Mouse (Mus musculus) heart, adult 2 months (tissue): ENCODE measurements at regions not wholly inside any gene's neighbourhood (a gene's known extent, or its start where the extent isn't known, plus 50 kb on each side); places are given as distances from the start of the nearest gene placed in this dataset.

ENCODE experiments used
- DNase-seq, 2 experiments: peaks; one replicate each; pipeline ENCODE4 v3.0.0; 2021
- H3K27ac ChIP-seq: fragments of 200-600 bp; 2 replicates; pipeline ENCODE4 v1.8.1; 2022
- H3K27me3 ChIP-seq: fragments of 200-500 bp; 2 replicates; pipeline ENCODE4 v1.6.1; 2012; ENCODE audit warnings: mild to moderate bottlenecking, low read length, inconsistent platforms, mixed read lengths; ENCODE audit not compliant: control insufficient read depth, insufficient read depth
- H3K36me3 ChIP-seq: fragments of 200-500 bp; 2 replicates; pipeline ENCODE4 v1.6.1; 2012; ENCODE audit warnings: low read length, inconsistent platforms; ENCODE audit not compliant: control insufficient read depth, insufficient read depth
- H3K4me1 ChIP-seq: fragments of 200-500 bp; 2 replicates; pipeline ENCODE4 v1.6.1; 2011; ENCODE audit warnings: low read length; ENCODE audit not compliant: control insufficient read depth, insufficient read depth
- H3K4me3 ChIP-seq: fragments of 200-600 bp; 2 replicates; pipeline ENCODE4 v1.8.1; 2022
- H3K79me2 ChIP-seq: fragments of 200-500 bp; replicated peaks from 2 replicates; pipeline ENCODE4 v1.6.1; 2012; ENCODE audit warnings: mild to moderate bottlenecking, inconsistent platforms, low read length, moderate library complexity, mixed read lengths; ENCODE audit not compliant: control insufficient read depth, insufficient read depth
- H3K9ac ChIP-seq: fragments of 200-500 bp; 2 replicates; pipeline ENCODE4 v1.6.1; 2012; ENCODE audit warnings: low read depth, mild to moderate bottlenecking, control low read depth, inconsistent platforms, low read length, mixed read lengths
- CTCF ChIP-seq: fragments of 200-600 bp; IDR thresholded peaks from 2 replicates; pipeline ENCODE4 v1.8.1; 2022; ENCODE audit warnings: antibody characterized with exemption, mild to moderate bottlenecking, moderate library complexity
- EP300 ChIP-seq: fragments of 200-500 bp; IDR thresholded peaks from 2 replicates; pipeline ENCODE4 v1.6.1; 2011; ENCODE audit warnings: low read depth, low read length, control low read depth; ENCODE audit not compliant: insufficient read depth
- POLR2A ChIP-seq: fragments of 200-500 bp; IDR thresholded peaks from 2 replicates; pipeline ENCODE4 v1.6.1; 2011; ENCODE audit warnings: mild to moderate bottlenecking, low read depth, low read length, control low read depth; ENCODE audit not compliant: insufficient read depth
- WGBS: fragments of 180-500 bp; shearing (Covaris S2); methylation state at CpG from one replicate; pipeline ENCODE4 v1.1.7; 2018; 5-methylcytosine and 5-hydroxymethylcytosine counted together
- intact Hi-C: fragments of 180-260 bp; cut with DNase I; formaldehyde crosslinking; loops from one replicate; pipeline ENCODE4 v1.15.1; 2025

DNA sequence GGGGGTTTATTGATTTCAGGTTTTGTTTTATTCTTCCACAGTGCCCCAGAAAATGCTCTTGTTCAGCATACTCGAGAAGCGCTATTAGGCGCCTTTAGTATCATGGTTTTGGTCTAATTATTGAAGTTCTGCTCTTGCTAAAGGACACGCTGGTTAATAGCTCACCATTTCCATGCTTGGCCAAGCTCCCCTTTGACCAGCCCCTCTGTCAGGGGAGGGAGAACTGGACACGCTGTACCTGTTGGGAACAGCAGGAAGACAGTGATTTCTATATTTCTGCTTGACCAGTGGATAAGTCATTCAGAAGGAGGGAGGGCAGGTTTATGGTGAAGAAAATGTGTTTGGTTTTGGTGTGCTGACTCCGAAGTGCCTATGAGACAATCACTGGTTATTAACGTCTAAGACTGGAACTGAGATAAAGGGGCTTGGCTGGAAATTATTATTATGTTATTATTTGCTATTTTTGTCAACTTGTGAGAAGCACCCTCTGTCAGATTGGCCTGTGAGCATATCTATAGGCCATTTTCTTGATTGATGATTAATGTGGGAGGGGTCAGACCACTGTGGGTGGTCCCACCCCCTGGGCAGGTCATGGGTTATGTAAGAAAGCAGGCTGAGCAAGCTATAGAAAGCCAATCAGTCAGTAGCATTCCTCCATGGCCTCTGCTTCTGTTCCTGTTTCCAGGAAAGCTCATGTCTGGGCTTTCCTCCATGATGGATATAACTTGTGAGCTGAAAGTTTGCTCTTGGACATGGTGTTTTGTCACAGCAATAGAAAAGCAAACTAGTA is 51.2 kb upstream of the Tanc2 start:
- no peak for DNase-seq
- no peaks in the 10 kb centered on the region for H3K4me1 ChIP-seq
- no peak overlapping the region for H3K4me3 ChIP-seq
- H3K36me3 ChIP-seq: no peaks in the 10 kb centered on the region
- TF ChIP-seq CTCF: no peak
- no peak for TF ChIP-seq POLR2A
- no peak for TF ChIP-seq EP300
- no peak overlapping the region for H3K9ac ChIP-seq
- H3K79me2 ChIP-seq: no peaks in the 10 kb centered on the region
- no peaks in the 10 kb centered on the region for H3K27me3 ChIP-seq
- intact Hi-C loops: loop anchor here (2.0 kb wide), 1 partner anchor 20 kb away; no protein-coding TSS in a partner anchor
- WGBS: 89% methylated on average over 7 of the region's 7 CpGs
- H3K27ac ChIP-seq: no peak overlapping the region

DNA sequence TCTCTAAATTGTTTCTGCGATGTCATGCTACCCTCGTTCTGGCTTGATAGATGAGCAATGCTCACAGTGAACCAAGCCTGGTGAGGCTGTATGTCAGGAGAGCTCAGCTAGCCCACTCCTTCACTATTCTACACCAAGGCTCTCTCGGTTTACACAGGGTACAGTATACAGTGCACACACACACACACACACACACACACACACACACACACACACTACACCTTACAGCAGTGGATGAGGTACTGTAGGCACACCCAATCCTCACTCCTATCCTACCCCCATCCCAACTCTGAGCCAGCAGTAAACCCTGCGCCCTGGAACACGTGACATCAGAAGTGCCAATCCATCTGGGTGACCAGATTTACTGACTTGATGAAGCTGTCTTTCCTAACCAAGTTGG is 57.2 kb upstream of the Tanc2 start:
- 83% methylated on average over 5 of the region's 5 CpGs for WGBS
- DNase-seq: no peak
- no peak overlapping the region for H3K4me3 ChIP-seq
- intact Hi-C loops: loop anchor here (5.0 kb wide), 1 partner anchor 40 kb away; no protein-coding TSS in a partner anchor
- TF ChIP-seq CTCF: no peak
- no peak for TF ChIP-seq EP300
- TF ChIP-seq POLR2A: no peak
- H3K27ac ChIP-seq: no peak overlapping the region
- H3K36me3 ChIP-seq: no peaks in the 10 kb centered on the region
- no peaks in the 10 kb centered on the region for H3K27me3 ChIP-seq
- H3K9ac ChIP-seq: no peak overlapping the region
- H3K79me2 ChIP-seq: no peaks in the 10 kb centered on the region
- H3K4me1 ChIP-seq: no peaks in the 10 kb centered on the region

DNA sequence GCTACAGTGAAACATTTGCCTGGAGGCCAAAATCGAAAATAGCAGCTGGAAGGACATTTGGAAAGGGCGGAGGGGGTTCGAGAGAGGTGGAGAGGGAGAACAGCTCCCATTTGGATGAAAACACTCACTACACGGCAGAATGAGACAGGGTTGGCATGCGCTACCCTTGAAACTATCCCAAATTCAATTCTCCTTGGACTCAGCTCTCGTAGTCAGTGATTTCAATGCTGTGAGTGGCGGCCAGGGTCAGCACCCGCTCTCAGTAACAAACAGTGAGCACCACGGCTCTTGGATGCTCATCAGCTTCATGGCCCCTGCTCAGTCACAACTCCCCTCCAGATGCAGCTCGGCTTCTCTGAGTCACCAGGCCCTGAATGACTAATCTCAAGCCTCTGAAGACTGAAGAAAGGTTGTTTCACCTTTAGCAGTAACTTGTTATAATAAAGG is 59.1 kb upstream of the Tanc2 start:
- TF ChIP-seq EP300 (no peak), CTCF (no peak), POLR2A (no peak)
- no peaks in the 10 kb centered on the region for H3K27me3 ChIP-seq
- no peak overlapping the region for H3K4me3 ChIP-seq
- H3K9ac ChIP-seq: no peak overlapping the region
- no peaks in the 10 kb centered on the region for H3K36me3 ChIP-seq
- H3K4me1 ChIP-seq: no peaks in the 10 kb centered on the region
- 68% methylated on average over 10 of the region's 10 CpGs for WGBS
- intact Hi-C loops: loop anchor here (5.0 kb wide), 1 partner anchor 42 kb away; no protein-coding TSS in a partner anchor
- no peak overlapping the region for H3K27ac ChIP-seq
- DNase-seq: peak; percentile 45 to 71
- H3K79me2 ChIP-seq: no peaks in the 10 kb centered on the region

DNA sequence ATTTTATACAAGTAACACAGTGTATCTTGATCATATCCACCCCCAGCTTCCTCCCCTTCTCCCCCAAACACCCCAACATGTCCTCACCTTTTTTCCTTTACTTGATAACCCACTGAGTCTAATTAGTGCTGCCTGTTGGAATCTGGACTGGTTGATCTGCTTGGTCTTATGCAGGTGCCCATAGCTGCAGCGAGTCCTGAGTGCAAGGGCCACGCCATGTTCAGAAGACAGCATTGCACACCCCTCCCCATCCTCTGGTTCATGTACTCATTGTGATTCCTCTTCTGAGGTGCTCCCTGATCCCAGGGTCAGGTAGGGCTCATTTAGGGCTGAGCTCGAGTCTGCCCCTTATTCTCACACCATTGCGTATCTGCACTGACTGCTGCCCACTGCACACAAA is 63.7 kb upstream of the Tanc2 start:
- Histone ChIP-seq H3K4me3 (no peak overlapping the region), H3K9ac (no peak overlapping the region), H3K36me3 (no peaks in the 10 kb centered on the region), H3K27ac (no peak overlapping the region), H3K79me2 (no peaks in the 10 kb centered on the region), H3K4me1 (no peaks in the 10 kb centered on the region), H3K27me3 (no peaks in the 10 kb centered on the region)
- DNase-seq: no peak
- intact Hi-C loops: no loop called here
- 94% methylated on average over 4 of the region's 4 CpGs for WGBS
- TF ChIP-seq POLR2A: no peak

DNA sequence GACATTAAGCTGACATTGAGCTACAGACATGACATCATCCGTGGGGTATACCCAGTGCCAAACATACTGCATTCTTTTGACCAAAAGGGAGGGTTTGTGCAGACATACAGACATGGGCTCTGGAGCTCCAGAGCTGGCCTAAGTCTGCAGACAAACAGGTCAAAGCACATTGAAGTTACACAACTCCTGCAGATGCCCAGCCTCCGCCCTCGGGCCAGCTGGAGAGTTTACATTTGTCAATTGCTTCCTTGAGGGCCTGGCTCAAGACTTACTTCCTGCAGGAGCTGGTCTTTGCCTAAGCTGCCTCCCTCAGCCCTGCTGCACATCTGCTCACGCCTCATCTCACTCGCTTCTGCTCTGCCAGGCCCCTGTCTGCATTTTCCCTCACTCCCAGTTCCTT is 64.2 kb upstream of the Tanc2 start:
- intact Hi-C loops: no loop called here
- Histone ChIP-seq H3K9ac (no peak overlapping the region), H3K27me3 (no peaks in the 10 kb centered on the region), H3K27ac (no peak overlapping the region), H3K36me3 (no peaks in the 10 kb centered on the region), H3K4me3 (no peak overlapping the region), H3K79me2 (no peaks in the 10 kb centered on the region), H3K4me1 (no peaks in the 10 kb centered on the region)
- TF ChIP-seq POLR2A (no peak), EP300 (0 out of 2 replicates have a peak, but pooled peaks have one; percentile 16)
- 38% methylated on average over 5 of the region's 5 CpGs for WGBS
- peak; percentile 65 to 82 for DNase-seq

DNA sequence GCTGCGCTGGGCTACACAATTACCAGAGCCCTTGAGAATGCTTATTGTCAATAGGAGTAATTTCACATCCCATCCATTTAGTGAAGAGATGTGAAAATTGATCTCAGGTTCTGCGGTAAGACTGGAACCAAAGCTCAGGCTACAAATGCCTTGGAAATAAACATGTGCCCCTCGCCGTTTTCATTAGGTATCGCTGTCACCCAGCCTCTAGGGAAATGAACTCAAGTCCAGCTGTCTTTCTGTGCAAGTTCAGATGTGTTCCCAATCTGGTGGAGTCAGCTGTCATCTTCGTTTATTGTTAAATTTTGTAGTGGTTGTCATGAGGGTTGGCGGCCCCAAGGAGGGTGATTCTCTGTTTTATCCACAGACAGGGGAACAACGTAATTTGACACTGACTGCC is 65.4 kb upstream of the Tanc2 start:
- Histone ChIP-seq H3K4me1 (no peaks in the 10 kb centered on the region), H3K4me3 (no peak overlapping the region), H3K9ac (no peak overlapping the region), H3K36me3 (no peaks in the 10 kb centered on the region), H3K79me2 (no peaks in the 10 kb centered on the region), H3K27ac (no peak overlapping the region), H3K27me3 (no peaks in the 10 kb centered on the region)
- no peak for TF ChIP-seq CTCF
- TF ChIP-seq EP300: no peak
- TF ChIP-seq POLR2A: no peak
- intact Hi-C loops: no loop called here
- WGBS: 74% methylated on average over 8 of the region's 8 CpGs
- no peak for DNase-seq
